Mouse (Mus musculus) frontal cortex, adult 2 months (tissue): ENCODE measurements at regions not wholly inside any gene's neighbourhood (a gene's known extent, or its start where the extent isn't known, plus 50 kb on each side); places are given as distances from the start of the nearest gene placed in this dataset.
A peak's percentile ranks its signal among the peaks of the same experiment; 100 is the strongest.

ENCODE experiments used
- DNase-seq, 2 experiments: peaks; one replicate each; pipeline ENCODE4 v3.0.0; 2022; ENCODE audit warnings: low spot score in 1 of 2; ENCODE audit errors: extremely low spot score in 1 of 2

DNA sequence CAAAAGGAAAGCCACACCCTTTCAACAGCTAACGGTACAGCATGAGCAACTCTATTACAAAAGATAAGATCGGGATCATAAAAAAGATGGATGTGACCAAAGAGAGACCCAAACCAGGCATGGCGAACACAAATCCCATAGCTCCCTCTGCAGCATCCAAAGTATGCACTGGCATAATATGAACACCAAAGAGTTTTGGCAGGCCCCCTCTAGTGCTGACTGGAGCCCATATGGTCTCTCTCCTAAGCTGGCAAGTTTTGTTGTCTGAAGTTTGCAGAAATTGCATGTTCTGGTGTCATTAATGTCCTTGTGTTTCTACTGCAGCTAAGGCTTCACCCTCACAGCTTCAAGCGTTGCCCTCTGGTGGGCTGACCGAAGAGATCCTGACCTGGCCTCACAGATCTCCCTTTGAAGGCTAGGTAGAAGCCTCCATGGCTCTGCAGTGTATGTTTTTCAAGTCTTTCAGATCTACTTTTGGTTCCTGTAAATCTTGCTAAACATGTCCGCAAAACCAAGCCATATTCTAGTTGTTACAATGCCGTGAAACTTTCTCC is 75.7 kb upstream of the Bcl2l14 start:
- DNase-seq = peak in 1 of 2 experiments; percentile 11

DNA sequence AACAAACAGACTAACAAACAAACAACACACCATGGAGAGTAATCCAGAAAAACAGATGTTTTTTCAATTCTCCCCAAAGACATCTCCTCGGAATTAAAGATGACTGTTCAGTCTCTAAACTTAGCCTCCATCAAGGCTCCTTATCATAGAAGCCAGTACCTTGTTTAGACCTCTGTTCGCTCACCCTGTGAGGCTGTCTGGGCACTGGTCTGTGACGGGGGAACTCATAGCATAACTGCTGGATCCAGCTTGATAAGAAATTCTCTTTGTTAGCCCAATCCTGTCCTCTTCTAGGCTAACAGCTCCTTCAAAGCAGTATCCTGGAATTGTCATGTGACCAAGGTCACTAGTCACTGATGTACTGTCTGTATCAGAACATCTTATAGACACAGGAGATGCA is 72.1 kb upstream of the Bcl2l14 start:
- no peak for DNase-seq

DNA sequence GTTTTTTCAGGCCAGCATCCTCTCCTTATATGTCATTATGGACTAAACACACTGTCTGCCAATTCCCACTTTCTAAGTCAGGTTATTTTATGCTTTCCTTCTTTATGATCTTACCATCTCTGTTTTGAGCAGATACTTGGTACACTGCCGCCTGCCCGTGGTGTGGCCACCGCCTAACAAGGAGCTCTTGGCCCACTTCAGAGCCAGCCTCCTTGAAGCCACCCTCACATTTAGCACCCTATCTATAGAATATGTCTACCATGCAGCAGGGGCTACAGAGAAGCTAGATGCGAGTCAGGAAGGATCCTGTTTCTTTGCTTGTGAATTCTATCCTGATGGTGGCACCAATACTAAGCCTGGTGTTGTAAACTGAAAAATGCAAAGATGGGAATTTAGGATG is 70.6 kb upstream of the Bcl2l14 start:
- DNase-seq = peak; percentile 7 to 11

DNA sequence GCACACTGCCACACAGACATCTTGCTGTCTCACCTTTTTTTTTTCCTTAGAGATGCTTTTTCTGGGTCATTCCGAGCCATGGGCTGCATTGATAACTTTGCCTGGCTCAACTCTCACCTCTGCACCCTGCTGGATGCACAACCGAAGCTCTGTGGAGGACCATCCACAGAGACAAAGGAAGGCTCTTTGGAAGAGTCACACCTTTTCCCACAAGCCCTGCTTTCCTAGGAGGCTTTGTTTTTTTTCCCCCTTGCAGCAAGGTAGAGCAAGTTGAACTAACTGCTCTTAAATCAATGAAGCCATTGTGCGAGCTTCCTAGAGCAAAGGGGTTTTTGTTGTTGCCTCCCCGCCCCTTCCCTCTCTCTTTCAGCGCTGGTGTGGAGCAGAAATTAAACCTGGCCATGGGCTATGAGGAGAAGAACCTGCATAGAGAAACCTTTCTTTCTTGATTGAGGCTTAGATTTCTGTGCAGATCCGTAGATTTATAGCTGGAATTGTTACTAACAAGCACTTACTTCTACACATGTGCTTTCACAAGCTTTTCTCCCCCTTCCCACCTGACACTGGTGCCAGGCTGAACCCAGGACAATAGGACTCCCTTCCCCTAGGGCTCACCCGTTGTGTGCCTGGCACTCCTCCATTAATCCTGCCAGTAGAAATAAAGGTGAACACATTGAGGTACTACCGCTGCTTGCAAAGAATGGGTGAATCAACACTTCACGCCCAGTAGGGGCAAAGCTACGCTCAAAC is 66.4 kb upstream of the Bcl2l14 start:
- DNase-seq = no peak

DNA sequence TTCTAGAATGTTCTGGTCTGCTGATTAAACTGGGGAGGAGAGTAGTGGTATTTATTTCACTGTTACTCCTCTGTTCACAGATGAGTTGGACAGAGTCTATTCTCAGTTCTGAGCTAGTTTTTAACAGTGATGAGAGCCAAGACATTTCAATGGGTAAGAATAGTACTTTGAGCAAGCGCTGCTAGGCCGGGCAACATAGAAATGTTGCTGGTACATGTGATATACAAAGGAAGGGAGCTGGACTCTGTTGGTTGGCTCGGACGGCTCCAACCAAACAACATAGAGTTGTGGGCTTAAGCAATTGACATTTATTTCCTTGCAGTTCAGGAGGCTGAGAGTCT is 65.8 kb upstream of the Bcl2l14 start:
- peak in 1 of 2 experiments; percentile 13 for DNase-seq

DNA sequence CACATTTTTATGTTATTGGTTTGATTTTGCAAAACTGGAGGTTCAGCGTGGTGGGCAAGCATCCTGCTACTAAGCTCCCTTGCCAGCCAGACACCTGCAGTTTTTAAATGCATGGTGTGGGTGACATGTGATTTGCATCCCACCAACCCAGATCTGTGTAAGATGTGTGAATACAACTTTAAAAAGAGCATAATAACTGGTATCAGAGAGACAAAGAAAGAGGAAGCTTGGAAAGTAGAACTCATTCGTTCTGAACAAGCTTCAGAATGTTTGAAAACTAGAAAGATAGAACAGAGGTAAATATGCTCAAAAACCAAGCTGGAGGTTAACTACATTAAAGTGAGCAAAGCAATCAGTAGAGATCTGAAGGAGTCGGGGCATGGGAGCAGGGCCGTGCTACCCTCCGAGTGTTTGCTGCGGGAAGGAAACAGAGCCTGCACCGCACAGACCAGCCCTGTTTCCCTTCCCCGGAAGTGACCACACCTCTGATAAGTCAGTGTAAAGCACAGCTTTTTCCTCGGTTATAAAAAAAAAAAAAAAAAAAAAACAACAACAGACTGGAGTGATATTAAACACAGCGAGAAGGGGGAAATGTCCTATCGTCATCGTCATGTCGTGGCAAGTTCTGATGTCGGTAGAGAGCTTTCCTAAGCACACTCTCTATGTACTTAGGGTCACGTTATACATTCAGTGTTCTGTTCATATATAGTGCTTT is 63.2 kb upstream of the Bcl2l14 start:
- DNase-seq = no peak

DNA sequence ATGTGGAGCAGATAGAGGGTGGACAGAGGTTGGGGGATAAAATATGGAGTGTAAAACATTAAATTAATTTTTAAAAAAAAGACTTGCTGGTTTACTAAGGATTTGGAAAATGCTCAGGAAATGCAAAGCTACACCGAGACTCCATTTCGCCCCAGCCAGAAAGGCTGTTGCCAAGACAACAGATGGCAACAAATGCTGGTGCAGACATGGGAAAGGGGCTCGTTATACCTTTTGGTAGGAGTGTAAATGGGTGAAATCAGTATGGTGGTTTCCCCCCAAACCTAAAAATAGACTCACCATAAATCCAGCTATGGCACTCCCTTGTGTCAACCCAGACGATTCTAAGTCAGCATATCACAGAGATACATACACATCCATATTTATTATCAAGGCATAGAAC is 60.4 kb upstream of the Bcl2l14 start:
- peak in 1 of 2 experiments; percentile 14 for DNase-seq

DNA sequence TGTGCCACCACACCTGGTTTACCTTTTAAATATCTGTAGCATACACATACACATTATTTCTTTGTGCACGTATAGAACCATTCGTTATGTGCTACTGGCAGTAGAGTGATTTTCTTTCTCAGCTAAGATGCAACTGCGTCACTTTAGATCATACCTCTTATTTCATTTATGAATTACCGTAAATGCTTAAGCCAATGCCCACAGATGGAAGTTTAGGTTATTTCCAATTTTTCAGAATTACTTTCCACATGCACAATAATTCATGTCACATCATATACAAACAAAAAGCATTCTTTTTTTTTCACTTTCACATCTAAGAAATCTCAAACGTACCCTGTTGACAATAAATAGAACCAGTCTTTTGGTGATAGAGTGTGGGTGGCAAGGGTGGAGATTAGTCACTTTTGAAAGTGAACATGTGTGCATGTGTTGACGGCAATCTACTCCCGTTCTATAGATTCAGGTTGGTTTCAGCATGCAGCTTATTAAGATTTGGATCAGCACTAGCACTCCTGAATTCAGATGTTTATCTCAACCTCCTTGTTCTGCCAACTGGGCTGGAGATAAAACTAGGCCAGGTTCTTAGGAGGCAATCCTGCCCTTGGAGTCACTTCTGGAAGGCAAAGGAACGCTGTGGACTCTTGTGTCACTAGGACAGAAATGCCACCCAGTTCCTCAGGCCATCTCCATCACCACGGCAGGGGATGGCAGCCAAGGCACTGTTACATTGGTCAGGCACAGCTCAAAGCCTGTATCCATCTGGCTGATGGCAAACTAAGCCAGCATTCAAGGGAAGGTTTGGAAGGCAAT is 53.1 kb upstream of the Bcl2l14 start:
- peak in 1 of 2 experiments; percentile 21 for DNase-seq

DNA sequence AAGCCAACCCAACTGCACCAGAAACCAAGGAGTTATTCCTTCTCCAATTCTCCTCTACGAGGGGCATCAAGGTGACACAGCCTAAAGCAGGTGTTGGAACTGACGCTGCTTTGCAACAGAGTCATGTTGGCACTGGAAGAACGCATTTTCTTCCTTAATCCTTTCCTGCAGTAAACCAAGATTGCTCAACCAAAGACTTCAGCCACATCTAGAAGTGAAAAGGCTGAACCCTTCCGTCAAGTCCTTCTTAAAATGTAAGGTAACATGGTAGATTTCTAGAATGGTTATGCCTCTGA is 52.6 kb upstream of the Bcl2l14 start:
- DNase-seq = no peak
